Mouse (Mus musculus) midbrain, embryonic 10.5 days (tissue): Measurements from ENCODE around the gene Sept7. TPM values are rescaled to one million over a fixed set of nuclear protein-coding genes. Genes with fewer than 3 reads are reported as not detected.
"Not testable (repeated sequence)": the region's sequence is repeated elsewhere in the genome, so short reads cannot be mapped to it uniquely, and the experiment has no call there.

ENCODE experiments used
- DNase-seq: peaks from one replicate; pipeline ENCODE4 v3.0.0-alpha.2; 2017; ENCODE audit warnings: low spot score
- H3K27ac ChIP-seq: fragments of 300-500 bp; sonication (generic); replicated peaks from 2 replicates; pipeline ENCODE4 v1.5.1; 2016; ENCODE audit warnings: mild to moderate bottlenecking
- H3K27me3 ChIP-seq: fragments of 300-500 bp; sonication (generic); 2 replicates; pipeline ENCODE4 v1.6.1; 2016; ENCODE audit warnings: low read depth, mild to moderate bottlenecking; ENCODE audit not compliant: poor library complexity, severe bottlenecking
- H3K36me3 ChIP-seq: fragments of 300-500 bp; sonication (generic); 2 replicates; pipeline ENCODE4 v1.6.1; 2016; ENCODE audit warnings: mild to moderate bottlenecking, moderate library complexity
- H3K4me1 ChIP-seq: fragments of 300-500 bp; sonication (generic); 2 replicates; pipeline ENCODE4 v1.6.1; 2016
- H3K4me3 ChIP-seq: fragments of 300-500 bp; sonication (generic); 2 replicates; pipeline ENCODE4 v1.5.1; 2016; ENCODE audit warnings: mild to moderate bottlenecking, moderate library complexity
- H3K9me3 ChIP-seq: fragments of 300-500 bp; sonication (generic); replicated peaks from 2 replicates; pipeline ENCODE4 v1.6.1; 2016; ENCODE audit warnings: mild to moderate bottlenecking
- WGBS: fragments of 180-500 bp; shearing (Covaris S2); methylation state at CpG from one replicate; pipeline ENCODE4 v1.1.7; 2016; 5-methylcytosine and 5-hydroxymethylcytosine counted together
- polyA plus RNA-seq: library from polyadenylated mRNA; unstranded; fragments of >200 nt; fragmentation: Nextera tagmentation; extraction: Ambion mirVana; gene quantifications from 2 replicates; pipeline ENCODE4 v1.2.1, GENCODE M21; 2016

The Sept7 gene
- polyA plus RNA-seq, 1 experiment from 2014 or later, result 234 TPM

DNA sequence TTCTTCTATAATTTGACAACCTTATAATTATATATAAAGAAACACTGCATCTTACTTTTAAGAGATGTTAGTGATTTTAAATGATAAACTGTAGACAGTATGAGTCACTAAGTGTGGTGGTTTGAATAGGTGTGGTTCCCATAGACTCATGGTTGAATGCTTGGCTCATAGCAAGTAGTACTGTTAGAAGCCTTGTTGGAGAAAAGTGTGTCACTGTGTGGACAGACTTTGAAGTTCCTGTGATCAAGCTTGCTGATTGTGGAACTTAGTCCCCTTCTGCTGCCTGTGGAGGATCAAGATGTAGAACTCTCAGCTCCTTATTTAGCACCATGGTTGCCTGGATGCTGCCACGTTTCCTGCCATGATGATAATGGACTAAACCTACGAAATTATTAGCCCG is 14.9 kb downstream of the Sept7 start:
- Histone ChIP-seq H3K27me3 (no peaks in the 10 kb centered on the region), H3K27ac (no peak overlapping the region), H3K9me3 (no peaks in the 10 kb centered on the region), H3K36me3 (peaks cover 55% of the 10 kb centered on the region), H3K4me3 (no peak overlapping the region), H3K4me1 (no peaks in the 10 kb centered on the region)
- WGBS, result 96% methylated on average over 3 of the region's 3 CpGs
- no peak for DNase-seq

DNA sequence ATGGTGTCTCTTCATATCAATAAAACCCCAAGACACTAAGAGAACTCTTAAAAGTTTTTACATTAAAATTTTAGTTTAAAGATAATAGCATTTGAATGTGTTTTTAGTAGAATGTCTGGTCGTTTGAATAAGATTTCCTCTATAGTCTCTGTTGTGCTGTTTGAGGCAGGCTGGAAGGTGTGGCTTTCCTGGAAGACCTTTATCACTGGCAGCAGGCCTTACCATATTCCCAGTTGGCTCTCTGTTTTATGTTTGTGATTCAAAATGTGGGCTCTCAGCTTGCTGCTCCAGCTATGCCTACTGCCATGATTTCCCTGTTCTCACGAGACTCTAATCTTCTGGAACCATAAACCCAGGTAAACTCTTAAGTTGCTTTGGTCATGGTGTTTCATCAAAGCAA is 15.3 kb downstream of the Sept7 start:
- Histone ChIP-seq H3K4me1 (no peaks in the 10 kb centered on the region), H3K27ac (no peak overlapping the region), H3K27me3 (no peaks in the 10 kb centered on the region), H3K4me3 (no peak overlapping the region), H3K36me3 (peaks cover 55% of the 10 kb centered on the region), H3K9me3 (no peaks in the 10 kb centered on the region)
- WGBS, result 85% methylated on average over 2 of the region's 2 CpGs
- DNase-seq, result no peak

GRCm38 (mm10) chr9:25271902-25272301 is 19.7 kb downstream of the Sept7 start:
- Histone ChIP-seq H3K27ac (no peak overlapping the region), H3K4me1 (no peaks in the 10 kb centered on the region), H3K27me3 (no peaks in the 10 kb centered on the region), H3K9me3 (no peaks in the 10 kb centered on the region), H3K4me3 (no peak overlapping the region), H3K36me3 (peaks cover 36% of the 10 kb centered on the region)
- DNase-seq, result no peak
- 96% methylated on average over 2 of the region's 2 CpGs for WGBS

GRCm38 (mm10) chr9:25289796-25290195 is 37.6 kb downstream of the Sept7 start:
- Histone ChIP-seq H3K4me3 (no peak overlapping the region), H3K27ac (no peak overlapping the region), H3K9me3 (no peaks in the 10 kb centered on the region), H3K27me3 (no peaks in the 10 kb centered on the region), H3K4me1 (no peaks in the 10 kb centered on the region), H3K36me3 (peaks cover 50% of the 10 kb centered on the region)
- DNase-seq, result no peak
- WGBS, result 95% methylated on average over 1 of the region's 1 CpGs

- no peak overlapping the region for H3K27ac ChIP-seq
- H3K9me3 ChIP-seq, result no peaks in the 10 kb centered on the region
- peaks cover 49% of the 10 kb centered on the region for H3K36me3 ChIP-seq
- no peak overlapping the region for H3K4me3 ChIP-seq
- DNase-seq, result no peak
- H3K4me1 ChIP-seq, result no peaks in the 10 kb centered on the region
- H3K27me3 ChIP-seq, result no peaks in the 10 kb centered on the region
- WGBS, result 63% methylated on average over 1 of the region's 1 CpGs
Observed at GRCm38 (mm10) chr9:25309505-25310182, 57.4 kb downstream of the Sept7 start.

DNA sequence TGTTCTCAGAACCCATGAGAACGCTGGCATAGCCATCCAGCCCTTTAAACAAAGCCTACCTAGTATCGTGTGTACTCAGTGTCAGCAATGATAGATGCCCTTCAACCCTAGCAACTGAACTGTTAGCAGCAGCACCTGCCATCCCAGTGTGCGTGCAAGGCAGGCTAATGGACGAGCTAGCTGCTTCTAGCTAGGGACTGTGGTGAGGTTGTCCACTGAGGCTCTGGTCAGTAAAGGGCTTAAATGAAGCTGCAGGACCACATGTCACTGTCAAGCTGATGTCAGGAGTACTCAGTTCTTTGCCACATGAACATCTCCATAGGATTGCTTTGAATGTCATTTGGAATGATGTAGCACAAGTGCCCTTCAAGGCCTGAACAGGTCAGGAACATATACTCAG is 62.1 kb downstream of the Sept7 start:
- no peaks in the 10 kb centered on the region for H3K4me1 ChIP-seq
- no peak for DNase-seq
- peaks cover 16% of the 10 kb centered on the region; the same call in 1 of the 2 replicates for H3K36me3 ChIP-seq
- 88% methylated on average over 4 of the region's 4 CpGs for WGBS
- no peaks in the 10 kb centered on the region for H3K9me3 ChIP-seq
- no peak overlapping the region for H3K27ac ChIP-seq
- H3K4me3 ChIP-seq, result no peak overlapping the region
- no peaks in the 10 kb centered on the region for H3K27me3 ChIP-seq

DNA sequence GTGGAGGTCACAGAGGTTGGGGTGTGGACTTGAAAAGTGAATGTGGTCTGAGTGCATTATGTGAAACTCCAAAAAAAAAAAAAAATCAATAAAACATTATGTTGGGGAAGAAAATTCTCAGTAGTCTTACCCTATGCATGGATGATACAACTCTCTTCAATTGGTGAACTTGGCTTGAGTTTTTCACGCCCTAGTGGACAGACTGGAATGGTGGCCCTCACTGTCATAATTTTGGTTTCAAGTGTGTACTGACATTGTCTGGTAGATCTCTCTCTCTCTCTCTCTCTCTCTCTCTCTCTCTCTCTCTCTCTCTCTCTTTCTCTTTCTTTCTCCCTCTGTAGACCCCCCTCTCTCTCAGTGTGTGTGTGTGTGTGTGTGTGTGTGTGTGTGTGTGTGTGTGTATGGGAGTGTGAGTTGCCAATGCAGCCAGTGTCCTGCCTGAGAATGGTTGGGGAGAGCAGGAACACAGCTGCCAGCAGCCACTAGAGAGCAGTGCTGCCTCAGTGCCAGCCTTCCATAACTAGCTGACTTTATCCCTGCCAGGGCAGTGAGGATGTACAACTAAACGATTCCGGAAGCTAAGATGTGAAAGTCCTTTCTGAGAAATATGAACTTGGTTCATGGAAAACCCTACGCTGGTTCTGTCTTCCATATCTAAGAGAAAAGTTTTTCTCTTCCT is 65.7 kb downstream of the Sept7 start:
- peak; percentile 40 for DNase-seq
- no peak overlapping the region for H3K27ac ChIP-seq
- H3K4me1 ChIP-seq, result no peaks in the 10 kb centered on the region
- 73% methylated on average over 4 of the region's 4 CpGs for WGBS
- 0 out of 2 replicates have a peak, but pooled peaks cover 2% of the 10 kb centered on the region for H3K36me3 ChIP-seq
- no peaks in the 10 kb centered on the region for H3K27me3 ChIP-seq
- no peaks in the 10 kb centered on the region for H3K9me3 ChIP-seq
- H3K4me3 ChIP-seq, result no peak overlapping the region

DNA sequence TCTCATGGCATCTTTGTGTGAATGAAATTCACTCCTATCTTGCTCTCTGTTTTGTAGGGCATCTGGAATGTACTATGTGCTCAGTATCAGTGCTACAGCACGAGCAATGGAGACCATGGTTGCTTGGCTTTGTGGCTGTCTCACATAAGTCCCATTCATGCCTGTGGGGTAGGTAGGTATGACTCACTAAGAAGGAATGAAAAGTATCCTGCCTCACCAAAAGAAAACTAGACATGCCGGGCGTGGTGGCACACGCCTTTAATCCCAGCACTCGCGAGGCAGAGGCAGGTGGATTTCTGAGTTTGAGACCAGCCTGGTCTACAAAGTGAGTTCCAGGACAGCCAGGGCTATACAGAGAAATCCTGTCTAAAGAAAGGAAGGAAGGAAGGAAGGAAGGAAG is 67.4 kb downstream of the Sept7 start:
- DNase-seq, H3K27me3 ChIP-seq, H3K4me3 ChIP-seq, H3K36me3 ChIP-seq, H3K27ac ChIP-seq, H3K9me3 ChIP-seq, H3K4me1 ChIP-seq: not testable (repeated sequence)
- WGBS, result 92% methylated on average over 6 of the region's 6 CpGs

- Histone ChIP-seq H3K4me3 (no peak overlapping the region), H3K27ac (no peak overlapping the region), H3K4me1 (no peaks in the 10 kb centered on the region), H3K9me3 (no peaks in the 10 kb centered on the region), H3K36me3 (no peaks in the 10 kb centered on the region), H3K27me3 (no peaks in the 10 kb centered on the region)
- 79% methylated on average over 4 of the region's 4 CpGs for WGBS
- DNase-seq, result no peak
Observed at GRCm38 (mm10) chr9:25327727-25328370, 75.6 kb downstream of the Sept7 start.

- 80% methylated on average over 11 of the region's 11 CpGs for WGBS
- Histone ChIP-seq H3K36me3 (no peaks in the 10 kb centered on the region), H3K27ac (no peak overlapping the region), H3K4me3 (no peak overlapping the region), H3K9me3 (no peaks in the 10 kb centered on the region), H3K27me3 (no peaks in the 10 kb centered on the region), H3K4me1 (no peaks in the 10 kb centered on the region)
- DNase-seq, result no peak
Observed at GRCm38 (mm10) chr9:25328946-25329723, 76.9 kb downstream of the Sept7 start.

DNA sequence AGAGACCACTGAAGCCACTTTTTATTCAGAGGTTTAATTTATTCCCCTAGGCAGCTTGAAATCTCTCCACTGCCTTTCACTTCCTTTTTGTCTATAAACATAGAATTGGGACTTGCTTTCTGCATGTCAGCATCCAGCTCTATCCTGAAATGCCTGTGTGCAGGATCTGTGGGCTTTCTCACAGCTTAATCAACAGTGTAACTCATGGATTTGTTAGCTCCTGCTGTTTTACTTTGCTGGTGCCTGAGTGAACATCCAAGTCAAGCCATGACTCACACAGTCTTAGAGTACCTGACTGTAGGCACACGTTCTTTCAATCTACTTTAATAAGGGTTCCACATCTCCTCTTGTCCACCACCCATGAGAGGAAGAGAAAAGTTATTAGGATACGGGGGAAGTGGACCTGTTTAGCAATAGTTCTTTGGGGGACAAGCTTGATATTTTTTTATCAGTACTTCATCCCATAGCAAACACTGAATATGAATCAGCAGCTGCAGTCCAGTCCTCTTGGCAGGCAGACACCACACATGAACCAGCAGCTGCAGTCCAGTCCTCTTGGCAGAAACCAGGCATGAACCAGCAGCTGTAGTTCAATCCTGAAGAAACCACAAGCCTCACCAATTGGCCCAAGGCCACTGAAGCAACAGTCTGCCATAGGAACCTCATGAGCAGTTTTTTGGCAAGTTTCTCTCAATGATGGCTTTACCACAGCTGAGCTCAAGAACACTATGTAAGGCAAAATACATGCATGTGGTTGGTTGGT is 85.4 kb downstream of the Sept7 start:
- Histone ChIP-seq H3K4me3 (no peak overlapping the region), H3K27ac (no peak overlapping the region), H3K9me3 (no peaks in the 10 kb centered on the region), H3K27me3 (no peaks in the 10 kb centered on the region), H3K4me1 (no peaks in the 10 kb centered on the region), H3K36me3 (no peaks in the 10 kb centered on the region)
- 87% methylated on average over 2 of the region's 2 CpGs for WGBS
- DNase-seq, result no peak

DNA sequence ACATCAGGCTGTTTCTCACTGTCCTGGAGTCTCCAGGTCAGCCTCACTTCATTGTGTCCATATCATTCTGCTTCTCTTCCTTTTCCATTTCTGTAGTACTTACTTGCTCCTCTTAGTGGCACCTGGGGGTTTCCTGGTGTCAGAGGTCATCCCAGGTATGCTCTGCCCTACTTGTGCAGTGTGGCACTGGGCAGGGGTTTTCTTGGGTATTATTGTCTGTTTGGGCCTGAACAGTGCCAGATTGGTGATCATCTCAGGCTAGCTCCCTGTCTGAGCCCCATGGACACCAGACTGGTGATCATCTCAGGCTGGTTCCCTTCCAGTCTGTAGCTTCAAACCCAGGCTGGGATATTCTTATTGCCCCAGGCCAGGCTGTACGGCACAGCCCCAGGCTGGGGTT is 88.2 kb downstream of the Sept7 start:
- Histone ChIP-seq H3K27me3 (no peaks in the 10 kb centered on the region), H3K4me3 (no peak overlapping the region), H3K27ac (no peak overlapping the region), H3K9me3 (no peaks in the 10 kb centered on the region), H3K4me1 (no peaks in the 10 kb centered on the region), H3K36me3 (no peaks in the 10 kb centered on the region)
- DNase-seq, result no peak
- 91% methylated on average over 1 of the region's 1 CpGs for WGBS
